Mouse (Mus musculus): ENCODE measurements around the gene Nkain1.

GRCm38 (mm10) chr4:130539706-130540105, 34.3 kb downstream of the Nkain1 start:
- TF ChIP-seq ZNF384 (IDR thresholded peaks at IDR 0.05; ENCODE audit: low read depth, low read length) (no peak), ZC3H11A (IDR thresholded peaks at IDR 0.05; ENCODE audit: borderline replicate concordance, low read depth, low read length) (no peak), MAFK (IDR thresholded peaks at IDR 0.05; ENCODE audit: insufficient read depth, low read depth, low read length) (no peak)

All from ES-E14 (cell line).